Mouse (Mus musculus) thymus, postnatal 36 days (tissue): ENCODE data around the gene Sh3gl1.
A peak's percentile ranks its signal among the peaks of the same experiment; 100 is the strongest.
"Not testable (repeated sequence)": the region's sequence is repeated elsewhere in the genome, so short reads cannot be mapped to it uniquely, and the experiment has no call there.

ENCODE experiments used
- DNase-seq, 2 experiments: peaks; one replicate each; pipeline ENCODE4 v3.0.0; 2022; ENCODE audit warnings: mixed read lengths in 2 of 2

Sh3gl1 gene

DNA sequence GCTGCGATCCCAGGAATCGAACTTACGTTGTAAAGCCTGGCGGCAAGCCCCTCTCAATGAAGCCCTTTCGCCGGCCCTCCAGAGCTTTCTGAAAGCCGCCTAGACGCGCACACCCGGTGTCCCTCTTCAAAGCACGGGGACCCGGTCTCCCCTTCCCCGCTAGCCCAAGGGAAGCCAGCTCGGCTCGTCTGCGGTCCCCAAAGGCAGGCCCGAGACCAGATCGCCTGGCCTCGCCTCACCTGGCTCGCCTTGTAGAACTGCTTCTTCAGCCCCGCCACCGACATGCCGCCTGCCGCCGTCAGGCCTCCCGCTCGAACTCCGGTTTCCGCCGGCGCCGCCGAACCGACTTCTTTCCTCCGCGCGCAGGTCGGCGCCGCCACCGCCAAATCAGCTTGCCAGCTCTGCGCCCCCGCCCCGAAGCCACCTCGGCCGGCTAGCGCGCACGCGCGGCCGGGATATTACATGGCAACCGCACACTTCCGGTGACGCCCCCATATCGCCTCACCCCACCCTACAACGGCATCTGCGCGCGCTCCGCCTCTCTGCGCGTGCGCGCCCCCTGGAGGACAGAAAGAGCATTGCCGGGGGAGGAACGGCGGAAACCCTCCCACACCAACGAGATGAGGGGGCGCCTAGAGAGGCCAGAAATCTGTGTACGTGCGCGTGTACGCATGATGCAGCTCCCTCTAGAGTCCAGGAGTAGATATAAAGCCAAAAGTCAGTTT is at the start of gene Sh3gl1:
TSS of gene Sh3gl1 (minus strand) at position 460 of the 725 bp plus-strand sequence.
- peak; percentile 99 to 100 for DNase-seq

DNA sequence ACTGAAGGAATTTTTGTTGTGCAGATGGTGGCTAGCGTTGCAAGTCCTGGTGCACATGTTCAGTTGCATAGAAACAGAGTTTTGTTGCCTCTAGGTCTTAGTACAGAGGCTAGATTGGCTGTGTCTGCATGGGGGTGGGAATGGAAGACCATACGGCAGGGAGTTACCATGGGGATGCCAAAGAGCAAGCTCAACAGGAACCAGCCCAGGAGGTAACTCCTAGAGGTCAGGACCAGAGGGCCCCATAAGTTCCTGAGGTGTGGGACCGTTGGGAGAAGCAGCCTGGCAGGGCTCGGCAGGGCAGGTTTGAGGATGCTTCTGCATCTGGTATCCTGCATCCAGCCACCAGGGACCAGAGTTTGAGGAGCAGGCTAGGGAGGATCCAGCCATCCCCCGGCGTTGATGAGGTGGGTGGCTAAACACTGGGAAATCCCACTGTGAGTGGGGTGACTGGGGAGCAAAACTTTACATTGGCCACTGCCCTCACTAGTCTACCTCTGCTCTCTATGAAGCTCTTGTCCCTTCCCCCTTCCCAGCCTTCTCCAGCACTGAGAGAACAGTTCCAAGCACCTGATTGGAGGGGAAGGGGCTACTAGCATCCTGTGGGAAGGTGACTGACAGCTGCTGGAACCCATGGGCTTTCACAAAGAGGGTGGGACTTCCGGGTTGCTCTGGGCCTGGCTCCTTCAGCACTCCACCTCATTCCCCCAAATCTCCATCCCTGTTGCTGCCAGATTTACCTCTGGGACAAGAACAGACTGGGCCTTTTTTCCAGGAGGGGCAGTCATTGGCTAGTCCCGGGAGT is 44.5 kb upstream of the Sh3gl1 start:
- no peak for DNase-seq

GRCm38 (mm10) chr17:56079921-56080320 is 43.5 kb upstream of the Sh3gl1 start:
- no peak for DNase-seq

DNA sequence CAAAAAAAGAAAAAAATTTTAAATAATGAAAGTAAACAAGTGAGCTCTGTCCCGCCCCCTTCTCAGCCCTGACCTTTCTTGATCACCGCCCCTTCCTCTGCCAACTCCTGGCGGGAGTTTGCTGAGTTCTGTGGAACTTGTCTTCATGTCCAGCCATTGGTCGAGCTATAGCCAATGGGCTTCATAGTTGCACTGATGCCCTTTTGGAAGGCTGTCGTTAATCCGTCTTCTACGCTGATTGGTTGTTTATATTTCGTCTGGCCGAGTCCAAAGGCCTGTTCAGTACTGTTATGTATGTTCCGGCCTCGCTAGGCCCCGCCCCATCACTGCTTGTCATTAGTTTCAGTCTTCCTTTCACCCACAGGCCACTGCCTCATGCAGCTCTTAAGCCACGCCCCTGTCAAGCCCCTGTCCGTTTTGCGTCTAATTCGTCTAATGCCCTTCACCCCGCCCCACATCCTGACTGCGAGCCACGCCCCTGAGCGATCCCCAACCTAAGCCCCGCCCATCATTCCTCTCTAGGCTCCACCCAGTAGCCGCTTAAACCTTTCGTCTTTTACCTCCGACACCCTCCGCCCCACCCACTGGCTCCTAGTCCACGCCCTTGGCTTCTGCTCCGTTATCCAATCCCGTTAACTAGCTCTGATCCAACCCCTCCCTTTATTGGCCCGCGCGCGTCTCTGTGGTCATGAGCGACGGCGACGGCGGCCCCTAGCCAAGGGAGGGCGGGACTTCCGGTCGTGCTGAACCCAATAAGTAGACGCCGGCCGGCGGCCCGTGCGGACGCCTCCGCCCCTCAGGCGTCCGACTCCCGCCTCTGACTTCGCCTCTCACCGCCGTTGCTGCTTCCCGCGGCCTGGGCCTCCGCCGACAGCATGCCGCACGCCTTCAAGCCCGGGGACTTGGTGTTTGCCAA is 42.7 kb upstream of the Sh3gl1 start, which contains the start of gene Hdgfl2:
TSS of gene Hdgfl2 (plus strand) at position 755 of the 916 bp plus-strand sequence.
- peak; percentile 99 to 100 for DNase-seq

- DNase-seq: peak in 1 of 2 experiments; percentile 30
Observed at GRCm38 (mm10) chr17:56078361-56078760, 41.9 kb upstream of the Sh3gl1 start.

DNA sequence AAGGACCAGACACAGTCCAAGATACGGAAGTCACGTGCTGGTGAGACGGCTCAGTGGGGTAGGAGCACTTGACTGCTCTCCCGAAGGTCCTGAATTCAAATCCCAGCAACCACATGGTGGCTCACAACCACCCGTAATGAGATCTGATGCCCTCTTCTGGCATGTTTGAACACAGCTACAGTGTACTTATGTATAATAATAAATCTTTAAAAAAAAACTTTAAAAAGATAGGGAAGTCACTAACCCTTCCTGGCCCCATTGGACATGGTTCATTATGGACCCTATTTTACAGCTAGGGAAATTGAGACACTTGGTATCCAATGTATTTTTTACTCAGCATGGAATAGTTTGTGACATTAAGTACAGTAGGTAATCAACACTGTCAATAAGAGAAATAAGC is 41.1 kb upstream of the Sh3gl1 start:
- DNase-seq: no peak

DNA sequence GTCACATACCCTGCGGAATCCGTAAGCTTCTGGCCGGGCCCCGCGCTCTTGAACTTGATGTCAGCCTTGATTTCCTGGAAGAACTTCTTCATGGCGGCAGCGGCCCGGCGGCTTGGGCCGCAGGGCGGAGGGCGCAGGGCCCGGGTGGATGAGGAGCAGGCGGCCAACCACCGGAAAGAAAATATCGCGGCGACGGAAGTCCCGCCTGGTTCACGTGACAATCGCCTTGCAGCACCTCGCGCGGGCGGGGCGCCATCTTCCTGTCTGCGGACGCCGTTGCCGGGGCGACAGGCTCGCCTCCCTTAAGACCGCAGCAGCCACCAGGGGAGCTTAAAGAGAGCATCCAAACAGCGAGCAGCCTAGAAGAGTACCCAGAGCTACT is 38.4 kb upstream of the Sh3gl1 start, which contains the start of gene Ubxn6:
TSS of gene Ubxn6 (minus strand) at position 202 of the 382 bp plus-strand sequence.
- DNase-seq: peak; percentile 96 to 98

GRCm38 (mm10) chr17:56074097-56074826 is 37.8 kb upstream of the Sh3gl1 start:
- DNase-seq: peak; percentile 83 to 84

- DNase-seq: no peak
Observed at GRCm38 (mm10) chr17:56072243-56072642, 35.8 kb upstream of the Sh3gl1 start.

- DNase-seq: no peak
Observed at GRCm38 (mm10) chr17:56071126-56071525, 34.7 kb upstream of the Sh3gl1 start.

GRCm38 (mm10) chr17:56069066-56069465 is 32.6 kb upstream of the Sh3gl1 start:
- no peak for DNase-seq

GRCm38 (mm10) chr17:56066451-56066850 is 30.0 kb upstream of the Sh3gl1 start:
- no peak for DNase-seq

GRCm38 (mm10) chr17:56065715-56066114 is 29.3 kb upstream of the Sh3gl1 start:
- DNase-seq: not testable (repeated sequence)

GRCm38 (mm10) chr17:56062081-56062480 is 25.6 kb upstream of the Sh3gl1 start:
- no peak for DNase-seq

- DNase-seq: no peak
Observed at GRCm38 (mm10) chr17:56057381-56058120, 21.1 kb upstream of the Sh3gl1 start.

- DNase-seq: no peak
Observed at GRCm38 (mm10) chr17:56055945-56056678, 19.7 kb upstream of the Sh3gl1 start.

GRCm38 (mm10) chr17:56054938-56055337 is 18.5 kb upstream of the Sh3gl1 start:
- DNase-seq: no peak

GRCm38 (mm10) chr17:56051369-56051768 is 14.9 kb upstream of the Sh3gl1 start:
- DNase-seq: no peak

DNA sequence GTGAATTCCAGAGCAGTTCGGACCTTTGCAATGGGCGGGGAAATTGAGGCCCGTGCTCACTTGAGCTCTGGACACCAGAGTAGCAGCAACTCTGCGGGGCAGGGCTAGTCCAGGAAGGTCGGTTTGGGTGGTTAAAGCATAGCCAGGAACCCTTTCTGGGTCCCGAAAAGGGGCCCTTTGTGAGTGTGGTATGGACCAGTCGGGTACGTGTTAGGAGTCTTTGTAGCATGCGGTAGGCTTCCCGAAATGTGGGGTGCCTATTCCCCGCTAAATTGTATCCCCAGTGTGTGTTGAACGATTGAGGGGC is 4.4 kb upstream of the Sh3gl1 start:
- DNase-seq: no peak

GRCm38 (mm10) chr17:56040030-56040856 is 3.8 kb upstream of the Sh3gl1 start, which contains the start of gene Chaf1a:
Chaf1a (plus strand) TSS chr17:56040439.
- peak; percentile 93 to 96 for DNase-seq
